Mouse (Mus musculus) frontal cortex, adult (tissue): ENCODE measurements at regions not wholly inside any gene's neighbourhood (a gene's known extent, or its start where the extent isn't known, plus 50 kb on each side); places are given as distances from the start of the nearest gene placed in this dataset.

Source experiments
- ATAC-seq: cut with Nextera tagmentation; 2 replicates; pipeline ENCODE4 v1.9.2; 2017; ENCODE audit warnings: mild to moderate bottlenecking, moderate library complexity, mixed read lengths; ENCODE audit not compliant: low TSS enrichment

DNA sequence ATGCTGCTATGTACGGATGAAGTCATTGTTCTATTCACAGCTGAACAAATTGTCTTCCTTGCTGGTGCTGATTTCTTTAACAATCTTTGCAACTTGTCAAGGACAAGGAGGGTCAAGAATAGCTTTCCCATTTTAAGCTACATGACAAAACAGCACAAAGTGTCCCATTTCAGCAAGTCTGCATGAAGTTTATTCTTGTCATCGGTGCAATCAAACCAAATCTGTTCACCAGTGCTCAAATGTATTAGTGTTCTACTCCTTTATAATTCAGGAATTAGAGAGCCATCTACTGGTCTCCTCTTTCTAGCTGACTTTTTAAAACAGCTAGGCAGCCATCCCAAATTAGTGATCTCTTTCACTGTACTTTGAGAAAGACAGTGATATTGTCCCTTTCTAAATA is 1040.8 kb downstream of the Galc start:
- ATAC-seq, result peak; percentile 91

DNA sequence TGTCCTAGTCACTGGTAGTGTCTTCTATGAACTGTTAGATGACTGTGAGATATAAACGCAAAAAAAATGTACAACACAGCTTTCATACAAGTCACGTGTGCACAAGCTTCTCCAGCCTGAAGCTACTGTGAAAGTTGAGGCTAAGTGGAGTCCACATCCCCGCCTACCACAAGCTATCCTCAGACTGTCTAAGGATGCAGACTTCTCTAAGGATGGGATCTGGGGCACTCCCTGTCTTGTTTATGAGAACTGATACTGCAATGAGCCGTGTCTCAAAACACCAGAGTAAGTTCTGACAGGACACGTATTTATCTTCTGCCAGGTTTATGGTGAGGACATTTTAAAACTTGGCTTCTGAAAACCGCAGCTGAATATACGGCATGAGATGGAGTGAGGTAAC is 1041.7 kb downstream of the Galc start:
- ATAC-seq, result peak; percentile 69

DNA sequence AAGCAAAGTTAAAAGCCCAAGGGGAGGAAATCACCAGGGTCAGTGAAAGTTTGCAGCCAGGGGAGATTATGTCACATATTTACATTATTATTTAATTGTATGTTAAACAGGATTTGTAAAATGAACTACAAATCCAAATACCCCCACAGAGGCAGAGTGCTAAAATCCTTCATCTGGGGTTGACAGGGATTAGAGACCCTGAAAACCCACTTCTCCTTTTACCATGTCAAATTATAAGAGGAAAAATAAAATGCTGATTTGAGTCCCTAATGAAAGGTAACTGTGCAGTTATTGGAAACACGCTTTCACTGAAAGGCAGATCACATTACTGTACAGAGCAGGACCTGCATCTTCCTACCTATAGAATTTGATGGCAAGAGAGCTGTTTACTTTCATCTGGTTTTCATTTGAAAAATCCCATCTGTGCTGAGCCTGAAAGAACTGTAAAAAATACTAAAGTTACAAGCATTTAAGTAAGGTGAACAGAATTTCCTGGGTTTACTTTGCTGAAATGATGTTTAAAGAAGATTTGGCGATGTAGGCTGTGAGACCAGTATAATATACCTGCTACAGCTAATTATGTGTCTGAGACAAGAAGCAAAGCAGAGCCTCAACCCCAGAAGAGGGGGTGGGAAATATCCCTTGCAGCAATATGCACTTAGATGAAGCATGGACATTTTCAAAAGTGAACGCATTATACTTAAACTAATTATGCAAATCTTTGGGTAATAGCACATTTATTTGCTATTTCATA is 1055.4 kb downstream of the Galc start:
- no peak for ATAC-seq

DNA sequence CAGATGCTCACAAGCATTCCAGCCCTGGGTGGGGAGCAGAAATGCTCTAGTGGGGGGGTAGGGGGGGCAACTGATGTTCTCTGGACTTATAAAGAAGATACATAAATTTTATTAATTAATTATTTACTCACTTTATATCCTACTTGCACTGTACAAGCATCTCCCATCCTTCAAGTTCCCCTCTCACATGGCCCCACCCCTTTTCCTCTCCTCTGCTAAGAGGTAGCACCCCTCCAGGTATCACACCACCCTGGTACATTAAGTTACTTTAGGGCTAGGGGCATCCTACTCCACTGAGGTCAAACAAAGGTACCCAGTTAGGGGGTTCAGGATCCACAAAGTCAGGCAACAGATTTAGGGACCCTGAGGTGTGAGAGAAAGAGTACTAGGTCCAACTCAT is 1097.4 kb downstream of the Galc start:
- ATAC-seq, result no peak

DNA sequence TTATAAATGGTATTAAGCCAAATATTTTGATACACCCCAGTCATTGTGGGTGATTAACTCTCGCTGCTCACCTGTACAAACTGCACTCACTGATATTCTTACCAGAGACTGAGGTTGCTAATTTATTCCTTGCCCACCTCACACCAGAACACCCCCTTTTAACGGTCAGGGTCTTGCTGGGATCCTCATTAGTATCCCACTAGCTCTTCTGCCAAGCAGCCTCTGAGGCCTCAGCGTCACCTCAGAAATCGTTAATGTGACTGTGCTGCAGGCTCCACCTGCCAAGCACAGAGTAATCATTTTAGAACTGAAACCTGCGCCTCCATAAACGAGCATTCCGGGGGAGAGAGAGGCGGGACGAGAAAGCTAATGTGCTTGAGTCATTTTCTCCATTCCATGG is 1097.8 kb downstream of the Galc start:
- peak; percentile 44; the same call in 1 of the 2 replicates for ATAC-seq

DNA sequence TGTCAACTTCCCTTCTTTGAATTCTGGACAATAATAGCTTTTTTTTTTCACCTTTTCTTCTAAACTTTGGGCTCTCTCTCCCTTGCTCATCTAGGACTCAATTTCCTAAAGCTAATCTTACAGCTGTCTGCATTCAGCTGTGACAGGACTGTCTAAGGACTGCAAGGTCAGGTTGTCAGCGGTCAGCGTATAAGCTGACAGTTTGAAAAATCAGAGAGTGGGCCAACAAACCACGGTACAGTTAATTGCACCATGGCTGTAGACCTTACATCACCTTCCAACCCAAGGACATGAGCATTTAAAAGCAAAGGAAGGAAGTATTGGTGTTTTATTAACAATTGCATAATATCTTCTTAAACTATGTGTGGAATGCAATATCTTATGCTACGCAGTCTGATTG is 1100.9 kb downstream of the Galc start:
- ATAC-seq, result no peak

DNA sequence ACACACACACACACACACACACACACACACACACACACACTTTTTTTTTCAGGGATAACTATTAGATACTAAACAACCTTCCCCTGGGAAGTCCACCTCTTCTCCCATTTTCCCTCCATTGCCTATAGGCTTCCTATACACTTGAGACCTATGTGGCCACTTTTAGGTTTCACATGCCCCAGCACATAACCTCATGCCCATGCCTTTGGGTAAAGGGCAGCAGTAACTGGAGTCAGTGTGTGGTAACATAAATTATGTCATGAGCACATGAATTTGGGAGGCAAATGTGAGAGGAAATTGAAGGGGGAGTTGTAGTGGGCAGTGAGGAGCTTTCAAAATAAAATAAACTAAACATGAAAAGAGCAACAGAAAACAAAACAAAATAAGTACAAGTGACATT is 1101.5 kb downstream of the Galc start:
- no peak for ATAC-seq

DNA sequence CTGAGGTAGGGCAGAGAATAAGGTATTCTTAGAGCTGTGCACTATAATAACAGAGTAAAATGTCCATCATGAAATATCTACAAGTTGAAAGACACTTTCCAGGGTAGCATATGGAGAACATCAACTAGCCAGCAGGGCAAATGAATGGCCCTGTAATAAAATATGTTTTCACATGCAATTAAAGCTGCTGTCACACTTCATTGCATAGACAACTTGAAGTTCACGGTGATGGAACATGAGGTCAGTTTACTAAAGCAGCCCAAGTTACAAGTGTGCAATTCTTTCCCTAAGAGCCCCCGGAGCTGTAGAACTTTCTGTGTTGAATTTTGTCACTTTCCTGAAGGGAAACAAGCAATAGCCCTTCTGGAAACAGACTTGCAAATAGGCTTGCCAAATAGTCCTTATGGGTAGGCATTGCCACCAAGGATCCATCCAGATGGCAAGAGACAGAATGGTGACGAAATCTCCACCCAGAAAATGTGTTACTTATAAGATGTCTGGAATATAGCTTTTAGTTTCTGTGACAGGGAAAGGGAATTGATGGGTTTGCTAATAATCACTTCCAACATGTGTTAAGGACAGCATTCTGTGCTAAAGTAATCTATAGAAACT is 1102.7 kb downstream of the Galc start:
- ATAC-seq, result no peak

DNA sequence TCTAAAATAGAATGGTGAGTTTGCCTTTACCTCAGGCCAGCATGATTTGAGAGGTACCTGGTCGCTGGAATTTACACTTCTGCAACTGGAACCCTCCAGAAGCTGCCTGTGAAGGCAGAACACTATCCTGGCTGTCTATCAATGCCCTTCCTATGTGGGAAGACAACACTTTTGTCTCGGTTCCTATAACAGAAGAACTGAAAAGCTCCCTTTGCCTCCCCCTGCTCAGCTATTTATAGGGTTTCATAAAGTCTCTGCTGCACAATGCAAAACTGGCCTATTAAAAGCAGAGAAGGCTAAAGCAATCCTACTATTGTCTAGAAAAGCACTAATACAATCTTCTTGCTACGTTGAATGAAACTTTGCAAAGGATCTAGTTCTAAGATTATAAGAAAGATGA is 1116.5 kb downstream of the Galc start:
- peak; percentile 80 for ATAC-seq

DNA sequence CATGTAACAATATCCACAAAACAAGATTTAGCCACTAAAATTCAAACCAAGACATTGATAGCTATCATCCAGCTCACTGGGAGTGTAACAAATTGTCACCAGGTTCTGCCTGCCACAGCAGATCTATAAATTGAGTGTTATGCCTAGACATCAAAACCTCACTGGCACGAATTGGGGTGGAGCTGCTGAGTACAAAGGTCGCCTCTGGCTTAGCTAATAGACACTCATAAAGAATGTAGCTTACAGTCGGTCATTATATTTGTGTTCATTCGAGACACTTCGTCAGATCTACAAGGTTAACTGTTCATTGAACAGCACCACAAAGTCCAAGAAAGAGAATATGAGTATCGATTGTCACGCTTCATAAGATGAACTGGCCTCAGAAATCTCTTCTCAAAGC is 1121.3 kb downstream of the Galc start:
- ATAC-seq, result no peak

DNA sequence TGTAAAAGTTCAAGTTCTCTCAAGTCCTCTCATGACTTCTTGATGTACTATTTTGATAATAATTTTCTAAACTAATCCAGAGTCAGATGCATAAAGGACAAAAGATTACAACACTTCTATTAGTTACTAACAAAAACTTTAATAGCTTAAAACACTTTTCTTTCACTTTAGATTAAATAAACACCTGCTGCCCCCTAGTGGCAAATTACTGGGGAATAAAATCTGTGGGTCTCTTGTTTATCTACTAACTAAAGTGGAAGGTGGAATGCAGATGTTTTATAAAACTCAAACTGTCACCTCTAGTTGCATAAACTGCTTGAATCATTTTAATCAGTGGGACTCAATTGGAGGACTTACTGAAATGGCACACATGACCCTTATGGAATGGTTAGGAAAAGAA is 1129.0 kb downstream of the Galc start:
- 0 out of 2 replicates have a peak, but pooled peaks have one; percentile 34 for ATAC-seq

DNA sequence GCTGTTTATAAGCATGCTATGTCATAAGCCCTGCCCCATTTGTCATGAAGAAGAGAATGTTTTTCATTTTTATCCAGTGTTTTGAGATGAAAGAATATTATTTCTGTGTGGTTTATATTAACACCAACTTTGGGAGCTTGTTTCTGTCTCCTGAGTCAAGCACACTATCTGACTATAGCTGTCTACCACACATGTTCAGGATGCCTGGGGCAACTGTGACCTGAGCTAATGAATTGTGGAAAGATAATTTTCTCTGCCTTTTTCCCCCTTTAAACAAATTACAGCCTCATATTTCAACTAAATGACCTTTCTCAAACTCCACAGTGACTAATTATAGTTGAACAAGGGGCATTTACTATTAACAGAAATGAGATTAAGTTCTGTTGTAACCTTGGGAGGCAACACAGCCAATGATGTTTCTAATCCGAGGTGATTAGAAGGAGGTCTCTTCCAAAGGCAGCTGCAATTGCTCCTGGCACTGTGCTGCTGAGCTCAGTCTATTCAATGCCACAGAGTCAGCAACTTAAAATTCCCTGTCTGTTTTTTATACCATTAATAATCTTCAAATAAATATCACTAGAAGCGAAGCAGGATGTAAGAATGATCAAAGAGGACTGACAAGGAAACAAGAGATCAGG is 1168.6 kb downstream of the Galc start:
- ATAC-seq, result no peak

DNA sequence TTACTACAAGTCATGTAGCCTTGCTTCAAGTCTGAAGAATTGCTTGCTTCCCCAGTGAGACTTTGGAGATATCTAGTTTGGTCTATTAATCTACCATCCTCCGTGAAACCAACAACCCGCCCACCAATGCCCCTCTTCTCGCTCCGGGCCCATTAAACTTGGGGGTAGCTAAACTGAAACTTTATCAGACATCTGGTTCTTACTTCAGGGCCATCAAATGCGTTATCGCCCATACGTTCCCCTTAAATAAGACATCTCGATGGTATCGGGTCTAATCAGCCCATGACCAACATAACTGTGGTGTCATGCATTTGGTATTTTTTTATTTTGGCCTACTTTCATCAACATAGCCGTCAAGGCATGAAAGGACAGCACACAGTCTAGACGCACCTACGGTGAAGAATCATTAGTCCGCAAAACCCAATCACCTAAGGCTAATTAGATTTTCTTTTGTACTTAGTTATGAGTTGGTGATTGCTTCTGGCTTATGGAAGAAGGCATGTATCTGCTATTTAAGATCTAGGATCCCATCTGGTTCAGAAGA is 1197.8 kb downstream of the Galc start:
- peak; percentile 100 for ATAC-seq

DNA sequence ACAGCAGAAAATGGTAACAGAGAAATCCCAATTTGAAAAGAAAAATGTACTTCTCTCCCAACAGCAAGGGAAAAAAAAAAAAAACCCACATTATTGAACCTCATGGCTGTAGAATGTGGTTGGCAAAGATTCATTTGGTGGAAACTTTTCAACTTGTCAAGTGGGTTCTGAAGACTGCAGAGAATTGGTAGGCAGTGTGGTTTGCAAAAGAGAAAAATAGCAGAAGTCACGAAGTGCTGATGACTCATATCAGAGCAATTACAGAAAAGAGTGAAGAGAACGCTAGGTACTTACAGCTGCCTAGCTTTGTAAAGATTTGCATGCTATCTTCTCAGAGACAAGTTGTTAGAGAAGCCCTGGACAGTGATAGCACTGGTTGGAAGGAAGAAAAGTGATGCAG is 1211.6 kb downstream of the Galc start:
- ATAC-seq, result peak; percentile 100
